Mouse (Mus musculus) right cerebral cortex, adult 18-20 months (tissue): ENCODE measurements around the gene Gpc6.

ENCODE experiments used
- DNase-seq: peaks from one replicate; pipeline ENCODE4 v3.0.0; 2022; ENCODE audit warnings: mixed read lengths

The Gpc6 gene

GRCm38 (mm10) chr14:117068179-117068578, 143.1 kb downstream of the Gpc6 start:
- no peak for DNase-seq

GRCm38 (mm10) chr14:117070470-117071085, 145.5 kb downstream of the Gpc6 start:
- DNase-seq: no peak

GRCm38 (mm10) chr14:117093586-117093985, 168.5 kb downstream of the Gpc6 start:
- no peak for DNase-seq

GRCm38 (mm10) chr14:117106900-117107299, 181.8 kb downstream of the Gpc6 start:
- DNase-seq: peak; percentile 14

- DNase-seq: no peak
These were observed 188.0 kb downstream of the Gpc6 start for GRCm38 (mm10) chr14:117113153-117113552.

- DNase-seq: no peak
These were observed 196.9 kb downstream of the Gpc6 start for GRCm38 (mm10) chr14:117122036-117122435.

- no peak for DNase-seq
These were observed 205.2 kb downstream of the Gpc6 start for GRCm38 (mm10) chr14:117130334-117130733.

- no peak for DNase-seq
These were observed 206.2 kb downstream of the Gpc6 start for GRCm38 (mm10) chr14:117131324-117131723.

GRCm38 (mm10) chr14:117141077-117141848, 216.1 kb downstream of the Gpc6 start:
- no peak for DNase-seq

- peak; percentile 26 for DNase-seq
These were observed 221.0 kb downstream of the Gpc6 start for GRCm38 (mm10) chr14:117146089-117146488.

- DNase-seq: no peak
These were observed 221.6 kb downstream of the Gpc6 start for GRCm38 (mm10) chr14:117146665-117147064.

- DNase-seq: no peak
These were observed 226.5 kb downstream of the Gpc6 start for GRCm38 (mm10) chr14:117151621-117152020.

GRCm38 (mm10) chr14:117155884-117156465, 230.9 kb downstream of the Gpc6 start:
- no peak for DNase-seq

- DNase-seq: no peak
These were observed 232.3 kb downstream of the Gpc6 start for GRCm38 (mm10) chr14:117157426-117157825.

GRCm38 (mm10) chr14:117166350-117166749, 241.2 kb downstream of the Gpc6 start:
- no peak for DNase-seq

- no peak for DNase-seq
These were observed 268.2 kb downstream of the Gpc6 start for GRCm38 (mm10) chr14:117193364-117193763.

- no peak for DNase-seq
These were observed 276.9 kb downstream of the Gpc6 start for GRCm38 (mm10) chr14:117202012-117202411.

- DNase-seq: no peak
These were observed 278.8 kb downstream of the Gpc6 start for GRCm38 (mm10) chr14:117203960-117204359.

- no peak for DNase-seq
These were observed 289.3 kb downstream of the Gpc6 start for GRCm38 (mm10) chr14:117214373-117214772.

- DNase-seq: no peak
These were observed 301.8 kb downstream of the Gpc6 start for GRCm38 (mm10) chr14:117226920-117227319.

- DNase-seq: no peak
These were observed 305.4 kb downstream of the Gpc6 start for GRCm38 (mm10) chr14:117230476-117230875.

- no peak for DNase-seq
These were observed 313.1 kb downstream of the Gpc6 start for GRCm38 (mm10) chr14:117238226-117238625.

- no peak for DNase-seq
These were observed 314.7 kb downstream of the Gpc6 start for GRCm38 (mm10) chr14:117239694-117240427.
